Mouse (Mus musculus) MEL (cell line): ENCODE data around the gene Camkv. TPM values are rescaled to one million over a fixed set of nuclear protein-coding genes. Genes with fewer than 3 reads are reported as not detected.

Experiments
- DNase-seq: peaks from one replicate; pipeline ENCODE4 v3.0.0; 2011; ENCODE audit warnings: low read depth, low spot score
- H3K27ac ChIP-seq: 2 replicates; pipeline ENCODE4 v1.5.1; 2012; ENCODE audit warnings: low read depth, mild to moderate bottlenecking, control low read depth, low read length, moderate library complexity; ENCODE audit not compliant: control insufficient read depth
- H3K27me3 ChIP-seq, 2 experiments: fragments of 150-350 bp in 1 of 2; sonication (generic) in 1 of 2; 2 replicates each; pipeline ENCODE4 v1.6.1; 2012; ENCODE audit warnings: low read length in 2 of 2, mild to moderate bottlenecking in 2 of 2, improper control_type of control experiment in 1 of 2, moderate library complexity in 1 of 2; ENCODE audit not compliant: insufficient read depth in 2 of 2, control insufficient read depth in 1 of 2
- H3K36me3 ChIP-seq, 2 experiments: 2 replicates each; pipeline ENCODE4 v1.6.1; 2012 to 2014; ENCODE audit warnings: low read length in 2 of 2, improper control_type of control experiment in 1 of 2, inconsistent platforms in 1 of 2, mild to moderate bottlenecking in 1 of 2; ENCODE audit not compliant: insufficient read depth in 2 of 2, control insufficient read depth in 1 of 2
- H3K4me1 ChIP-seq, 2 experiments: fragments of 150-350 bp in 1 of 2; sonication (generic) in 1 of 2; 2 replicates each; pipeline ENCODE4 v1.6.1; 2012; ENCODE audit warnings: low read length in 2 of 2, improper control_type of control experiment in 1 of 2, mild to moderate bottlenecking in 1 of 2; ENCODE audit not compliant: insufficient read depth in 2 of 2, control insufficient read depth in 1 of 2
- H3K4me3 ChIP-seq, 2 experiments: fragments of 150-350 bp in 1 of 2; sonication (generic) in 1 of 2; 2 replicates each; pipeline ENCODE4 v1.5.1; 2012; ENCODE audit warnings: low read depth in 2 of 2, low read length in 2 of 2, mild to moderate bottlenecking in 2 of 2, moderate library complexity in 2 of 2, control low read depth in 1 of 2, improper control_type of control experiment in 1 of 2; ENCODE audit not compliant: control insufficient read depth in 1 of 2, insufficient read depth in 1 of 2
- H3K79me2 ChIP-seq: 2 replicates; pipeline ENCODE4 v1.6.1; 2012; ENCODE audit warnings: mild to moderate bottlenecking, low read length, moderate library complexity; ENCODE audit not compliant: control insufficient read depth, poor library complexity, insufficient read depth
- H3K9ac ChIP-seq: 2 replicates; pipeline ENCODE4 v1.6.1; 2012; ENCODE audit warnings: low read depth, mild to moderate bottlenecking, control low read depth, low read length, moderate library complexity; ENCODE audit not compliant: control insufficient read depth, poor library complexity, severe bottlenecking
- H3K9me3 ChIP-seq: fragments of 150-350 bp; sonication (generic); replicated peaks from 2 replicates; pipeline ENCODE4 v1.6.1; 2012; ENCODE audit warnings: mild to moderate bottlenecking, low read length, improper control_type of control experiment, moderate library complexity; ENCODE audit not compliant: insufficient read depth
- BHLHE40 ChIP-seq: IDR thresholded peaks from 2 replicates; pipeline ENCODE4 v1.6.1; 2012; ENCODE audit warnings: low read depth, mild to moderate bottlenecking, inconsistent platforms, low read length, improper control_type of control experiment, borderline replicate concordance
- E2F4 ChIP-seq: IDR thresholded peaks from 2 replicates; pipeline ENCODE4 v1.6.1; 2011; ENCODE audit warnings: low read depth, low read length, improper control_type of control experiment, borderline replicate concordance
- ELF1 ChIP-seq: IDR thresholded peaks from 2 replicates; pipeline ENCODE4 v1.6.1; 2014; ENCODE audit warnings: low read depth, mild to moderate bottlenecking, inconsistent platforms, low read length, improper control_type of control experiment, moderate library complexity
- EP300 ChIP-seq, 2 experiments: IDR thresholded peaks; 2 replicates each; pipeline ENCODE4 v1.6.1; 2011; ENCODE audit warnings: improper control_type of control experiment in 2 of 2, low read length in 2 of 2, low read depth in 1 of 2, mild to moderate bottlenecking in 1 of 2
- GATA1 ChIP-seq: IDR thresholded peaks from 2 replicates; pipeline ENCODE4 v1.6.1; 2011; ENCODE audit warnings: low read depth, low read length, improper control_type of control experiment
- KAT2A ChIP-seq: conservative IDR thresholded peaks from 2 replicates; pipeline ENCODE4 v1.6.1; 2012; ENCODE audit warnings: low read depth, low read length, improper control_type of control experiment, inconsistent platforms
- MAFK ChIP-seq: IDR thresholded peaks from 2 replicates; pipeline ENCODE4 v1.6.1; 2011; ENCODE audit warnings: low read depth, mild to moderate bottlenecking, low read length, improper control_type of control experiment, borderline replicate concordance
- MAX ChIP-seq: IDR thresholded peaks from 2 replicates; pipeline ENCODE4 v1.6.1; 2011; ENCODE audit warnings: low read length, improper control_type of control experiment
- MXI1 ChIP-seq: IDR thresholded peaks from 2 replicates; pipeline ENCODE4 v1.6.1; 2011; ENCODE audit warnings: mild to moderate bottlenecking, low read depth, low read length, improper control_type of control experiment
- POLR2A ChIP-seq, 2 experiments: IDR thresholded peaks; 2 replicates each; pipeline ENCODE4 v1.6.1; 2011 to 2012; ENCODE audit warnings: low read length in 2 of 2, mild to moderate bottlenecking in 2 of 2, control low read depth in 1 of 2, improper control_type of control experiment in 1 of 2, low read depth in 1 of 2, moderate library complexity in 1 of 2; ENCODE audit not compliant: control insufficient read depth in 1 of 2, insufficient read depth in 1 of 2, poor library complexity in 1 of 2
- POLR2AphosphoS2 ChIP-seq: IDR thresholded peaks from 2 replicates; pipeline ENCODE4 v1.6.1; 2011; ENCODE audit warnings: low read length, improper control_type of control experiment
- RAD21 ChIP-seq: IDR thresholded peaks from 2 replicates; pipeline ENCODE4 v1.6.1; 2011; ENCODE audit warnings: mild to moderate bottlenecking, low read depth, low read length, improper control_type of control experiment
- SIN3A ChIP-seq: IDR thresholded peaks from 2 replicates; pipeline ENCODE4 v1.6.1; 2012; ENCODE audit warnings: low read length, improper control_type of control experiment, inconsistent platforms
- TBP ChIP-seq: IDR thresholded peaks from 2 replicates; pipeline ENCODE4 v1.8.0; 2011; ENCODE audit warnings: low read depth, low read length, improper control_type of control experiment
- ZKSCAN1 ChIP-seq: IDR thresholded peaks from 2 replicates; pipeline ENCODE4 v1.6.1; 2012; ENCODE audit warnings: low read depth, mild to moderate bottlenecking, inconsistent platforms, low read length, improper control_type of control experiment, moderate library complexity
- ZNF384 ChIP-seq: IDR thresholded peaks from 2 replicates; pipeline ENCODE4 v1.6.1; 2012; ENCODE audit warnings: low read depth, mild to moderate bottlenecking, inconsistent platforms, low read length, improper control_type of control experiment
- polyA plus RNA-seq, 2 experiments: library from polyadenylated mRNA; stranded (reverse) in 1 of 2; unstranded in 1 of 2; fragments of >175 nt in 1 of 2; fragments of >200 nt in 1 of 2; gene quantifications; 2 replicates each; pipeline versions ENCODE4 v1.2.1 to v1.2.4; 2012; ENCODE audit warnings: low replicate concordance in 2 of 2, low read depth in 1 of 2; ENCODE audit not compliant: insufficient read length in 2 of 2, insufficient read depth in 1 of 2, missing spikeins in 1 of 2
- total RNA-seq: library from RNA; depleted of rRNA; stranded (reverse); fragments of 300-350 nt; gene quantifications from 2 replicates; pipeline ENCODE4 v1.2.3, GENCODE M21; 2012

Gene Camkv
- total and polyA plus RNA-seq, 3 experiments, result 0.08 to 0.14 TPM; not detected in 1

- H3K27ac ChIP-seq, result no peak overlapping the region
- no peak for TF ChIP-seq BHLHE40
- no peak overlapping the region for H3K4me3 ChIP-seq
- H3K9me3 ChIP-seq, result no peaks in the 10 kb centered on the region
- peaks cover 0 to 4% of the 10 kb centered on the region in 2 experiments; a peak in 2 of 4 replicates for H3K36me3 ChIP-seq
- H3K79me2 ChIP-seq, result no peaks in the 10 kb centered on the region
- DNase-seq, result peak; percentile 54
- no peak overlapping the region for H3K9ac ChIP-seq
- no peaks in the 10 kb centered on the region for H3K27me3 ChIP-seq
- H3K4me1 ChIP-seq, result peaks cover 2 to 18% of the 10 kb centered on the region in 2 experiments
These were observed 10.2 kb upstream of the Camkv start for GRCm38 (mm10) chr9:107925251-107925650.

DNA sequence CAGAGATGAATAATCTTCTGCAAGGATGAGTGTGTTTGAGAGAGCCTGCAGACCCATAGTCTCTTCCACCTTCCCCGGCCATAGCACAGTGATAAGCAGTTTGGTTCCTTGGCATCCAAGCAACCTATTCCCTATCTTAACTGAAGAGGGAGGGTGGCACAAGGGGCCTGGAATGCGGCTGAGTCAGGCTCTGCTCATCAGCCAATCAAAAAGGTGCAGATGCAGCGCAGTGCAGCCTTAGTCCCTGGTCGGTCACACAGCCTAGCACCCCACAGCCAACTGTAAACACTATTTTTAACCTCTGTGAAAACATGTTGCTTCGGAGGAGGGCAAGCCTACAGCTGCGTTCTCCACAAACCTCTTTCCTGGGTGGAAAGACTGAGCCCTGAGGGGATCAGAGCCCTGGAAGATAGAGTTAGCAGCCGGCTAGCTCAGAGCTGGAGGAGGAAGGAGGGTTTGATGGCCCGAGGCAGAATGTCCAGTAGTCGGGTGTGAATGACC, 8.5 kb upstream of the Camkv start:
- Histone ChIP-seq H3K27ac (no peak overlapping the region), H3K36me3 (peaks cover 0 to 4% of the 10 kb centered on the region in 2 experiments; a peak in 1 of 4 replicates), H3K9ac (peak overlapping the region; percentile 29; the same call in 1 of the 2 replicates), H3K79me2 (no peaks in the 10 kb centered on the region), H3K9me3 (no peaks in the 10 kb centered on the region), H3K27me3 (no peaks in the 10 kb centered on the region), H3K4me1 (peaks cover 2 to 18% of the 10 kb centered on the region in 2 experiments), H3K4me3 (peak overlapping the region; percentile 4 to 22)
- TF ChIP-seq ELF1, result no peak
- TF ChIP-seq SIN3A, result no peak
- TF ChIP-seq GATA1, result 0 out of 2 replicates have a peak, but pooled peaks have one; percentile 4
- no peak for TF ChIP-seq MAFK
- TF ChIP-seq EP300 (IDR thresholded peaks at IDR 0.05; ENCODE audit: low read depth in 1 of 2, low read length in 2 of 2), result 0 out of 4 replicates have a peak, but pooled peaks of 1 of the 2 experiments have one; percentile 13
- no peak for TF ChIP-seq E2F4
- TF ChIP-seq TBP, result no peak
- TF ChIP-seq POLR2AphosphoS2, result no peak
- TF ChIP-seq ZKSCAN1, result no peak
- no peak for TF ChIP-seq MXI1
- no peak for TF ChIP-seq KAT2A
- TF ChIP-seq POLR2A (IDR thresholded peaks at IDR 0.05; ENCODE audit: control insufficient read depth in 1 of 2, insufficient read depth in 1 of 2, low read depth in 1 of 2, low read length in 2 of 2, poor library complexity in 1 of 2), result no peak
- no peak for TF ChIP-seq ZNF384
- TF ChIP-seq MAX, result 0 out of 2 replicates have a peak, but pooled peaks have one; percentile 16
- no peak for TF ChIP-seq RAD21
- peak; percentile 55 for DNase-seq

DNA sequence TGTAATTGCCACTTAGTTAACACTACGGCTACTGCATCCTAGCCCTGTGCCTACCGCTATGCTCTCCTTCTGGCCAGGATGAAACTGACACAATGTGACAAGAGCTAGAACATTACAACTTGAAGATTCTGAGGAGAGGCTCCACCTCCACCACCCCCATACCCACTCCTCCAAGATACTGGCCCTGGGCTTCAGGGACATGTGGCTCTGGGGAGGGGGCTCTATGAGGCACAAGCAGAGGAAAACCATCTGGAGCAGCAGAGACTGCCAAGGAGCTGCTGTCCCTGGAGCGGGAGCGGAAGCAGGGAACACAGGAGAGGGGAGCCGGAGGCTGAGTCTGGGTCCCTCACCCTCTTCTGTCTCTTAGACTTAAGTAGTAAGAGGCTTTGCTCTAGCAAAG, 7.7 kb upstream of the Camkv start:
- no peak overlapping the region for H3K27ac ChIP-seq
- H3K36me3 ChIP-seq, result peaks cover 0 to 2% of the 10 kb centered on the region in 2 experiments; a peak in 1 of 4 replicates
- no peak overlapping the region for H3K9ac ChIP-seq
- no peaks in the 10 kb centered on the region for H3K79me2 ChIP-seq
- TF ChIP-seq POLR2AphosphoS2, result no peak
- H3K9me3 ChIP-seq, result no peaks in the 10 kb centered on the region
- no peaks in the 10 kb centered on the region for H3K27me3 ChIP-seq
- H3K4me1 ChIP-seq, result peaks cover 2 to 18% of the 10 kb centered on the region in 2 experiments
- no peak overlapping the region for H3K4me3 ChIP-seq
- DNase-seq, result no peak
